ENCODE assay signal across 20 mouse cellular contexts in genomic region chr16:34557891-34558290, GRCm38 (mm10). TPM values are rescaled to one million over a fixed set of nuclear protein-coding genes. Genes with fewer than 3 reads are reported as not detected.
DNase-seq lines count a peak whose midpoint lies in the region; TF ChIP-seq lines count a peak whose summit lies in the region.
"Had no signal": no experiment of that assay in that cellular context is flagged by ENCODE, and none has a peak within 500 bp of the region (broad histone marks: within the 10 kb centered on the region; RNA-seq: fewer than 3 reads in every experiment).

No protein-coding gene starts in this region.

- intact Hi-C loops in left cerebral cortex, adult 2 months (cut with DNase I) = no loop called here
- intact Hi-C loops in left cerebral cortex, postnatal 36 days (cut with DNase I) = no loop called here

- H3K27me3 ChIP-seq in heart, embryonic 10.5 days (ENCODE audit: insufficient read depth, poor library complexity, severe bottlenecking) = no peaks in the 10 kb centered on the region
- H3K27me3 ChIP-seq: embryonic facial prominence, embryonic 12.5 days; embryonic facial prominence, embryonic 15.5 days had no signal

- H3K4me1 ChIP-seq in heart, embryonic 10.5 days = peaks cover 44% of the 10 kb centered on the region

- H3K9me3 ChIP-seq in heart, embryonic 10.5 days = no peaks in the 10 kb centered on the region
- H3K9me3 ChIP-seq: embryonic facial prominence, embryonic 12.5 days; embryonic facial prominence, embryonic 15.5 days had no signal

- WGBS in heart, embryonic 10.5 days = 34% methylated on average over 6 of the region's 6 CpGs

- no peak overlapping the region for H3K27ac ChIP-seq in heart, embryonic 10.5 days
- H3K27ac ChIP-seq in left cerebral cortex, adult 2 months = 0 out of 2 replicates have a peak overlapping the region, but pooled peaks have one; percentile 34
- H3K27ac ChIP-seq: embryonic facial prominence, embryonic 12.5 days; embryonic facial prominence, embryonic 15.5 days; gastrocnemius, adult 2 months; hindbrain, embryonic 14.5 days; hindbrain, postnatal 0 days had no signal

- 0 out of 2 replicates have a peak overlapping the region, but pooled peaks have one; percentile 5 for H3K4me3 ChIP-seq in heart, embryonic 10.5 days
- no peak overlapping the region for H3K4me3 ChIP-seq in left cerebral cortex, adult 2 months
- H3K4me3 ChIP-seq: embryonic facial prominence, embryonic 12.5 days; embryonic facial prominence, embryonic 15.5 days; gastrocnemius, adult 2 months had no signal

- no peaks in the 10 kb centered on the region for H3K36me3 ChIP-seq in heart, embryonic 10.5 days
- H3K36me3 ChIP-seq: embryonic facial prominence, embryonic 12.5 days; embryonic facial prominence, embryonic 15.5 days had no signal

- DNase-seq in heart, embryonic 10.5 days (ENCODE audit: low spot score) = no peak
- DNase-seq in heart, adult 8-10 months (ENCODE audit: low spot score) = no peak
- no peak for DNase-seq in left cerebral cortex, adult 2 months (ENCODE audit: extremely low spot score in 1 of 2, low spot score in 2 of 2)
- DNase-seq in left cerebral cortex, postnatal 36 days (ENCODE audit: low spot score in 2 of 2) = no peak
- DNase-seq in right cerebral cortex, postnatal 25 days = peak; percentile 1
- DNase-seq in right cerebral cortex, adult 18-20 months = no peak
- DNase-seq: adrenal gland, adult 8-10 months; adrenal gland, postnatal 25 days; cerebellum, adult 11-12 months; cerebellum, adult 8-10 months; cerebellum, postnatal 10 days; cerebellum, postnatal 36 days; forebrain, postnatal 0 days; gastrocnemius, adult 2 months; gastrocnemius, postnatal 14 days; heart, postnatal 36 days had no signal

- TF ChIP-seq CTCF in left cerebral cortex, adult 2 months (IDR thresholded peaks at IDR 0.05) = no peak

RNA-seq across cellular contexts. Expression of gene Kalrn, which starts 15.4 kb away (rescaled TPM):
- 18.4 and 22.8 TPM in 2 replicates for polyA plus RNA-seq in heart, embryonic 10.5 days (2016; fragmentation: Nextera tagmentation; extraction: Ambion mirVana)
- 10 to 100 TPM; 25.1 to 32.5 (median 29.6) TPM for total RNA-seq in heart, adult 8-10 months (2022)
- total RNA-seq in left cerebral cortex, adult 2 months (2021) = 100 to 1,000 TPM; 539 to 570 TPM
- 100 to 1,000 TPM; 564 to 585 TPM for total RNA-seq in left cerebral cortex, postnatal 36 days (2021)

Comparison
In these comparisons a context has a peak if more than half of its experiments do, and no peak if none do; other contexts are left out.
1. RNA of gene Kalrn, which starts 15.4 kb away (total RNA-seq): 564 to 585 TPM in left cerebral cortex, postnatal 36 days and 539 to 570 TPM in left cerebral cortex, adult 2 months; 25.1 to 32.5 TPM in heart, adult 8-10 months; every median in the first group is over 10 times any median in the second.